Mouse (Mus musculus) thymus, postnatal 25 days (tissue): Measurements from ENCODE around the gene Pafah1b3.

ENCODE experiments used
- DNase-seq: peaks from one replicate; pipeline ENCODE4 v3.0.0; 2022

Pafah1b3 gene

GRCm38 (mm10) chr7:25305481-25305880 is 7.7 kb upstream of the Pafah1b3 start:
- no peak for DNase-seq

GRCm38 (mm10) chr7:25303685-25304006 is 5.9 kb upstream of the Pafah1b3 start:
- no peak for DNase-seq

- no peak for DNase-seq
Measured at GRCm38 (mm10) chr7:25303003-25303684, 5.4 kb upstream of the Pafah1b3 start.

GRCm38 (mm10) chr7:25301063-25301462 is 3.3 kb upstream of the Pafah1b3 start, which contains the start of gene Prr19:
Gene Prr19, plus strand, starts transcription at chr7:25301411.
- DNase-seq = no peak

- DNase-seq = peak; percentile 65
Measured at GRCm38 (mm10) chr7:25296945-25297453, 787 bp downstream of the Pafah1b3 start.

GRCm38 (mm10) chr7:25294960-25295722 is 2.6 kb downstream of the Pafah1b3 start:
- no peak for DNase-seq

GRCm38 (mm10) chr7:25294495-25294894 is 3.3 kb downstream of the Pafah1b3 start:
- DNase-seq = no peak

- DNase-seq = no peak
Measured at GRCm38 (mm10) chr7:25293191-25293739, 4.5 kb downstream of the Pafah1b3 start.

- no peak for DNase-seq
Measured at GRCm38 (mm10) chr7:25292107-25292506, 5.7 kb downstream of the Pafah1b3 start.

- no peak for DNase-seq
Measured at GRCm38 (mm10) chr7:25290911-25291310, 6.9 kb downstream of the Pafah1b3 start.

- DNase-seq = no peak
Measured at GRCm38 (mm10) chr7:25290463-25290862, 7.3 kb downstream of the Pafah1b3 start.

GRCm38 (mm10) chr7:25289925-25290324 is 7.9 kb downstream of the Pafah1b3 start:
- no peak for DNase-seq

- DNase-seq = no peak
Measured at GRCm38 (mm10) chr7:25288721-25289120, 9.1 kb downstream of the Pafah1b3 start.

GRCm38 (mm10) chr7:25288011-25288410 is 9.8 kb downstream of the Pafah1b3 start:
- no peak for DNase-seq

- no peak for DNase-seq
Measured at GRCm38 (mm10) chr7:25286989-25287388, 10.8 kb downstream of the Pafah1b3 start.

GRCm38 (mm10) chr7:25285511-25286238 is 12.1 kb downstream of the Pafah1b3 start:
- no peak for DNase-seq

- DNase-seq = no peak
Measured at GRCm38 (mm10) chr7:25284766-25285165, 13.0 kb downstream of the Pafah1b3 start.

- no peak for DNase-seq
Measured at GRCm38 (mm10) chr7:25284171-25284570, 13.6 kb downstream of the Pafah1b3 start.

- DNase-seq = no peak
Measured at GRCm38 (mm10) chr7:25283637-25284036, 14.1 kb downstream of the Pafah1b3 start.

GRCm38 (mm10) chr7:25282731-25283211 is 15.0 kb downstream of the Pafah1b3 start:
- peak; percentile 51 for DNase-seq

GRCm38 (mm10) chr7:25281734-25282601 is 15.8 kb downstream of the Pafah1b3 start:
- DNase-seq = peak; percentile 98

- DNase-seq = no peak
Measured at GRCm38 (mm10) chr7:25281166-25281733, 16.5 kb downstream of the Pafah1b3 start.
